Mouse (Mus musculus) lung, postnatal 4 days (tissue): ENCODE measurements at regions not wholly inside any gene's neighbourhood (a gene's known extent, or its start where the extent isn't known, plus 50 kb on each side); places are given as distances from the start of the nearest gene placed in this dataset.

ENCODE experiments used
- DNase-seq, 2 experiments: peaks; one replicate each; pipeline ENCODE4 v3.0.0; 2021

DNA sequence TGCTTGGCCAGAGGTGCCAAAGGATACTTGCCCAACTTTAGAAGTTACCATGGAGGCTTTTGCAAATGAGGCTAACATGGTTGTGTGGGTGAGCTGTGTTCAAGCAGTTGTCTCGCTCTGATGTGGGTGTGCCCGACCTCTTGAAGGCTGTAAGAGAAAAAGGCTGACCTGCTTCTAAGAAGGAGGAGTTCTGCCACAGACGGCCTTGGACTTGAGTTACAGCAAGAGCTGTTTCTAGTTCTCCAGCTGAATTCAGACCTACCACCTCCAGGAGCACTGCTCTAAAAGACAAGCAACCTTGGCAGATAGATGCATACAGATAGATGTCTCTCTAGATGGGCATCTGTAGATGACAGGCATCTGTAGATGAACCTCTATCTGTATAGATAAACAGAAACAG lies 202.7 kb upstream of the A230072I06Rik start:
- DNase-seq = no peak

GRCm38 (mm10) chr8:12076811-12077375 lies 201.7 kb upstream of the A230072I06Rik start:
- DNase-seq = peak; percentile 23 to 41

DNA sequence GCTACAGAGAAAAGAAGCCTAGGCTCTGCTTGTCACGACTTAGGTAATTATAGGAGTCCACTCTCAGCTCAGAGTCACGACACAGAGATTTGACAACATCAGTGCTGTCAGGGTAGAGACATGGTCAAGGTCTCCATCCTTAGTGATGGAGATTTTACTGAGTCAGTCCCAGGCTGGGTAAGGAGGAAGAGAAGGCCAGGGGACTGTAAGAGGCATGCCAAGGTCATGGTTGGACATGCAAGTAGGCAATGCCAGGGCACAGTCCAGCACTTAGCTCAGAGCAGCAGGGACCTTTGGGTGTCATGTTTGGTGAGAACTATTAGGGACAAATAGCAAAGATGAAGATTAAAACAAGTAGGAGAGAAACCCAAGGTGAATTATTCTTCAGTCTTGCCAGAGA lies 200.7 kb upstream of the A230072I06Rik start:
- no peak for DNase-seq

DNA sequence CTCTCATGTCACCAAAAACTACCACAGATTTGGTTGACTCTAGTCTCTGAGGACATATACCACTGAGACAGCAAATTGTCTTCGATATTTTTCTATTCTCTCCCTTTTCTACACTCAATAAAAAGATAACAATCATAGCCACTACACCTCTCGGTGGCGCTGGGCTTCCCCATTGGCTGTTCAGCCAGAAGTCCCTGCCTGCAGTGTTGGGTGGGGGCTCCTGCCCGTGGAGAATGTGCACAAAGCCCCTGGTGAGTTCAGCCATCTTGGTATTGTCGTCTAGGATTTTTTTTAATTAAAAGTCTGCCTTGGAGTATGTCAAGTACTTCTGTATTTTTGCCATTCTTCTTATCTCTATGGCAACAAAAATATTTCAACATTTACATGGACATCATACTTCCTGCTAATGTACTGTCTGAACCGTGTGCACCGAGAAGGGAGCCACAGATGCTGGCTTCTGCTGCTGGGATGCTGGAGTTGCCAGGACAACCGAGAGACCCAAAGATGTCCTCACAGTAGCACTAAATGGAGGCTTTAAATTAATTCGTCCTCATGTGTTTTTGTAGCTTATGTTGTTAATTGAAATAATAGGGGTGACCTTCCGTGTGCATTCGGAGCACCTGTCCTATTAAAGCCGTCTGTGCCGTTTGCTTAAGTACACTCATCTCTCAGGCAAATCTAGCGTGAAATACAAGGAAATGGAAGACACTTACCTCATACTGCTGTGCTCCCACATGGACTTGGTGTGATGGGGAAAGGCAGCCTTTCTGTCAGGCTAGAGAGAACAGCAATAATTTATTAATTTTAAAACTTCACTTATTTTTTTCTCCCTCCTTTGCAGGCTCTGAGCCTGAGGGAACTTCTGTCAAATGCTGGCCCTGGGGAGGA lies 199.7 kb upstream of the A230072I06Rik start:
- DNase-seq = no peak

DNA sequence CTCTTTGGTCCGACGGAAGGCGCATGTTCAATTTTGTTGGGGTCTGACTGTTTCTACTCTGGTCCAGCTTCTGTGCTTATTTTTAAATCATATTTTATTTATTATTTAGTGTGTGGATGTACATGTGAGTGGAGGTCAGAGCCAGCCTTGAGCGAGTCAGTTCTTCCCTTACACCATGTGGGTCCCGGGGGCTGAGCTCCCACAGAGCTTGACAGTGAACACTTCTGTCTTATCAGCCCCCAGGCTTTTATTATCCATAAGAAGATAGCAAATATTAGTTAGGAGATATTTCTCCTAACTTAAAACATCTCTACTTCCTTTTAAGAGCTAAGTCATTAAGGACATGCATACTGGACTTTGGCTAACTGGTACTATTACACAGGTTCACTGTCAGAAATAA lies 197.1 kb upstream of the A230072I06Rik start:
- no peak for DNase-seq

DNA sequence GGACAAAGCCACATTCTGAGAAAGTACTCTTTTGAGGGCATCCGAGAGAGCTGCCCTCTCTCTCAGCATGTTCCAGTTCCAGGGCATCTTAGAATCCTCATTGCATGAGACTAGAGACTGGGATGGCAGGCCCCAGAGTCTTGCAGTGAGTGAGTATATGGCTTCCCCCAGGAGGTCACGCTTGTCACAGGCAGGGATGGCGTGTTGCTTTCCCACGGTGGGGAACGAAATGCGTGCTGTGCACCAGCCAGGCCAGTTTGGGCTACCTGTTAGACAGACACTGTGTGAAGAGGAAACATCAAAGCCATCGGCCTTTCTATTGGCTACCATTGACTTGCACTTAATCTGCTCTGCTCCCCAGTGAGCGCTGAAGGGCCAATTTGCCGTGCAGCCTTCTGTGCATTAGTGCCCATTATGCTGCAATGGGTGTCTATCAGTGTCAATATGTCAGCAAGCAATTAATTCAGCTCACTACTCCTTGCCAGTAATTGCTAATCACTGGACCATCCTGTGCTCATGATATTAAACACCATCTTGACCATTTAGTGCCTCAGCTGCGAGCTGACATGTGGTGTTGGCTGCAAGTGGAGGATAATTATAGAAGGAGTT lies 191.3 kb upstream of the A230072I06Rik start:
- DNase-seq = no peak

DNA sequence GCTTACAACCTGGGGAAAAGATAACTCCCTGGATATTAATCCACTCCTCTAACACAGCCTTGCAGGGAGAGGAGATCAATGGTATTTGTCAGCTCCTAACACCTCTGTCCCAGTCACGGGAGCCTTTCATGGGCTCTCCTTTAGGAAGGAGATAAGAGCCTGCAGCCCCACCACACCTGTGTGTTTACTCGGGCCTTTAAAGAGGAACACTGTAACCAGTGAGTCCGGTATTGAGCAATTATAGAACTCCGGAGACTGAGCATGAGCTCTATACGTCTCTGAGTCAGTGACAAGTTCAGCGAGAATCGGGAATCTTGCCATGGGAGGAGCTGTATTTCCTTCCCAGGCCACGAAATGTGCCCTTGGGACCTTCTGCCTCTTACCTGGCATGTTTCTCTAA lies 178.5 kb upstream of the A230072I06Rik start:
- no peak for DNase-seq

DNA sequence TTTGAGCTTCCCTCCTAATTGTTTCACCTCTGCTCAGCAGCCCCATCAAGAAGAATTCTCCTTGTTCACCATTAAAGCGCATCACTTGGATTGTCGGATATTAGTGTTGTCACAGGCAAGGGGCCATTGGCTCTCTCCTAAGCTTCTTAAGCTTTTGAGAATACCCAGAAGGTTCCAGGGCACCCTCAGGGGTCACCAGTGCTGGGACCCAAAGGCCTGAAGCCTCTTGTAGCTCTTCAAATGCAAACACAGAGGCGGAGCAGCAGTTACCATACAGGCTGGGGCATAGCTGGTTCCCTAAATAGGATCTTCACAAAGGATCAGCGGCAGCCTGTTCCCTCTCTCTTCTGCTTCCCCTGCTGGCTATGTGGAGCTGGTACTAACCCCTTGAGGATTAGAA lies 175.3 kb upstream of the A230072I06Rik start:
- no peak for DNase-seq

- no peak for DNase-seq
Observed at GRCm38 (mm10) chr8:12105106-12105901, 173.3 kb upstream of the A230072I06Rik start.

DNA sequence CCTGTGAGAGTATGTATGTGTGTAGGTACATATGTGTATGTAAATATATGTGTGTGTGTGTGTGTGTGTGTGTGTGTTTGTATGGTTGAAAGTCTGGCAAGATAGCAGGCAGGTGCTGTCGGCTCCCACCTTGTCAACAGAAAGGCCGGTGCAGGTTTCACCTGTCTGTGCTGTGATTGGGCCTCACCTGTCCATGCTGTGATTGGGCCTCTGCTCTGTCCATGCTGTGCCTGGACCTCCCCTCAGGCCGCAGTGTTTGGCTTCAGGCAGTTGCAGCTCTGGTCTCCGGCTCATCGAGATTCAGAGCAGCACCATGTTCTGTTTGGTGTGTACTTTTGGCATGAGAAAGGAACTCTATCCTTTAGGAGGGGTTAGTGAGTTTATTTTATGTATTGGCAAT lies 170.0 kb upstream of the A230072I06Rik start:
- no peak for DNase-seq

- DNase-seq = no peak
Observed at GRCm38 (mm10) chr8:12111626-12112025, 167.0 kb upstream of the A230072I06Rik start.

GRCm38 (mm10) chr8:12113023-12113422 lies 165.6 kb upstream of the A230072I06Rik start:
- peak; percentile 11 to 47 for DNase-seq

GRCm38 (mm10) chr8:12126374-12127001 lies 152.1 kb upstream of the A230072I06Rik start:
- DNase-seq = no peak

- peak; percentile 38 to 67 for DNase-seq
Observed at GRCm38 (mm10) chr8:12127106-12127800, 151.4 kb upstream of the A230072I06Rik start.

- no peak for DNase-seq
Observed at GRCm38 (mm10) chr8:12127801-12128490, 150.7 kb upstream of the A230072I06Rik start.

DNA sequence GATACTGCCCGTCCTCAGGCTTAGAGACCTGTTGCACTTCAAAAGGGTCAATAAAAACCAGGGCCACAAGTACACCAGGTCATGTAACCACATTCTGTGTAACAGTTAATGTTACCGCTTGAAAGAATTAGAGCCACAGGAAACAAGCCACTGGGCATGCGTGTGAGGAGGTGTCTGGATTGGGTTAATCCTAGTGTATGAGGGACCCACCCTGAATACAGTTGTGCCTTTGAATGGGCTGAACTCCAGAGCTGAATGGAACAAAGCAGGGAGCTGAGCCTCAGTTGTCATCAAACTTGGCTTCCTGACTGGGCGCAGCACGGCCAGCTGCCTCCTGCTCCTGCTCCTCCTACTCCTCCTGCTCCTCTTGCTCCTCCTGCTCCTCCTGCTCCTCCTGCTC lies 148.0 kb upstream of the A230072I06Rik start:
- no peak for DNase-seq

DNA sequence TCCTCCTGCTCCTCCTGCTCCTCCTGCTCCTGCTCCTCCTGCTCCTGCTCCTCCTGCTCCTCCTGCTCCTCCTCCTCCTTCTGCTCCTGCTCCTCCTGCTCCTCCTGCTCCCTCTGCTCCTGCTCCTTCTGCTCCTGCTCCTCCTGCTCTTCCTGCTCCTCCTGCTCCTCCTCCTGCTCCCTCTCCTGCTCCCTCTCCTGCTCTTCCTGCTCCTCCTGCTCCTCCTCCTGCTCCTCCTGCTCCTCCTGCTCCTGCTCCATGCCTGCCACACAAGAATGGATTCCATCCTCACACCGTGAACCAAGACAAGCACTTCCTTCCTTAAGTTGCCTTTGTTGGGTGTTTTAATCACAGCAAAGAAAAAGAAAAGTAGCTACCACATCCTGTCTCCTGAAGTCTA lies 144.4 kb upstream of the A230072I06Rik start:
- DNase-seq = no peak

DNA sequence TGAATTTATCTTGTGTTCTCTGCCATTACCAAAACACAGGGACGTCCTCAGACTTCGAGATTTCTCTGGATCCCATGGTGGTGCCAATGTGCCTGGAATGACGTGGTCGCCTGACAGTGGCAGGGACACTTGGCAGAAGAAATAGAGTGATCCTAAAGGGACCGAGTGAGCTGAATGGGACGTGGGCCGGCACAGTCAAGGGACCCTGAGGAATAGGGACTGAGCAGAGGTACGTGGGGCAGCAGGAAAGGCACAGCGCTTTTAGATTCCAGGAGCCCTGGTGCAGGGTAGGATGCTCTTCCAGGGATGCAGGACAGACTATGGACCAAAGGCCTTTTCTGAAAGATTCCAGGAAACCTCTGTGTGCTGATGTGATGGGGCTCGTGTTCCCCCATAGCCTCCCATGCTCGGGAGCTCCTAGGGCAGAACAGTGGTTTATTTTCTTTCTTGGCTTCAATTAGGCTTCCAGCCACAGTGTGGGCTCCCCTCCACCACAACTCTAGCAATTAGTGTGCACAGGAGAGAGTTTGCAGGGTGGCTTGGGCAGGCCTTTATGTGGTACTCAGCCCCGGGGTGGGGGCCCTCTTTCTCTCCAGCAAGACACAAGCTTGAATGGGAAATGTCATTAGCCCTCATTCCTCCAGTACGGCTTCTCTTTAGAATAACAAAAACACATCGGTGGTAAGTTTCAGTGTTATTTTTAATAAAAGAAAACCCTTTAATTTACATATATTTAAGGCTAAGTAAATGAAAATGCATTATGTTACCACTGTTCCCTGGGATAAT lies 143.0 kb upstream of the A230072I06Rik start:
- no peak for DNase-seq

DNA sequence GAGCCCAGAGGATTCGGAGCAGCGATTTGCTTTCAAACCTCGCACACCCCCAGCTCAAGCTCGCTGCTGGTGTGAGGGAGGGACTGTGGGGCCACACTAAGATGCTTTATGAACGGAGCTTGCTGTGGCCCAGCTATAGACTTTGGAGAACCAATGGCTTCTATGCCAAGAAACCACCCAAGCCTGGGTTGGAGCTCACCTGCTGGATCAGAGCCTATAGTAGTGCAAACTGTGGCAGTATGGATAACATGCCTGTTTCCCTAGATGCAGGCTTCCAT lies 142.5 kb upstream of the A230072I06Rik start:
- DNase-seq = no peak

DNA sequence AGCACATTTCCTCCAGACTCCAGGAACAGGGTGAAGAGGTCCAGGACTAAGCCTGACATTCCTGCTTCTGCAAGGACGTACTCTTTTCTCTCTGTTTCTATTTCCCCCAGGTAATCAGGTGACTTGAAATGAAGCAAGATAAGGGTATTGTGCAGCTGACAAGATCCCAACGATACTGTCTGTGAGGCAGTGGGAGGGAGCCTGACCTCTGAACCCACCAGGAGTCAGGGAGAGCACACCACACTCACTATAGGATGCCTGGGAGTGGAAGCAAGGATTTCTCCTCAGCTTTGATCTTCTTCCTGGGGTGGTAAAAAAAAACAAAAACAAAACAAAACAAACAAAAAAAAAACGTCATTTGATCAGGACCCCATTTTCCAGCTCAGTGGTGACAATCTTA lies 141.1 kb upstream of the A230072I06Rik start:
- DNase-seq = no peak

DNA sequence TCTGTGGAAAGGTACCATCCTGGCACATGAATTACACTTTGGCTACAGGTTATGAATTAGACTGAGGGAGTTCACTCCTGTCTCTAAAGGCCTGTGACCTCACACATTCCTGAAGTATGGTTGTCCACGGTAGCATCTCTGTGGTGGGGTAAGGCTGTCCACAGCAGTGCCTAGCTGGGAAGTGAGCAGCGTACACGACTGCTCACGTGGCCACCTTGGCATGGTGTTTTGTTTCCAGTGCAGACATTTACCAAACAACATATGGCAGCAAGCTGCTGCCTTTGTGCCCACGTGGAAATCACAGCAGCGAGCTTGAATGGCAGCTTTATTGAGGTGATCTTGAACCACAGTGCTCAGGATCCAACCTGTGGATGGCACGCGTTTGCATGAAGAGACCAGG lies 140.7 kb upstream of the A230072I06Rik start:
- DNase-seq = no peak
